Mouse (Mus musculus) E14TG2a.4 (cell line): ENCODE data around the gene Foxd4.
"Not testable (repeated sequence)": the region's sequence is repeated elsewhere in the genome, so short reads cannot be mapped to it uniquely, and the experiment has no call there.

ENCODE experiments used
- H3K27me3 ChIP-seq: 2 replicates; pipeline ENCODE4 v1.6.1; 2014; ENCODE audit warnings: low read length, control low read depth; ENCODE audit not compliant: insufficient read depth
- H3K36me3 ChIP-seq: 2 replicates; pipeline ENCODE4 v1.6.1; 2014; ENCODE audit warnings: low read length, control low read depth; ENCODE audit not compliant: insufficient read depth
- H3K4me1 ChIP-seq: replicated peaks from 2 replicates; pipeline ENCODE4 v1.6.1; 2014; ENCODE audit warnings: low read depth, low read length, control low read depth
- H3K4me3 ChIP-seq: replicated peaks from 2 replicates; pipeline ENCODE4 v1.5.1; 2014; ENCODE audit warnings: mild to moderate bottlenecking, low read length
- H3K9me3 ChIP-seq: 2 replicates; pipeline ENCODE4 v1.6.1; 2014; ENCODE audit warnings: low read length, control low read depth
- CTCF ChIP-seq: conservative IDR thresholded peaks from 2 replicates; pipeline ENCODE4 v1.5.1; 2014; ENCODE audit warnings: low read length
- NANOG ChIP-seq: IDR thresholded peaks from 2 replicates; pipeline ENCODE4 v1.6.1; 2014; ENCODE audit warnings: borderline replicate concordance, low read length, mixed read lengths
- POU5F1 ChIP-seq: IDR thresholded peaks from 2 replicates; pipeline ENCODE4 v1.6.1; 2014; ENCODE audit warnings: low read length, borderline replicate concordance

The Foxd4 gene

GRCm38 (mm10) chr19:24886888-24887287 is 14.1 kb downstream of the Foxd4 start:
- Histone ChIP-seq H3K4me3 (no peak overlapping the region), H3K36me3 (no peaks in the 10 kb centered on the region), H3K4me1 (no peaks in the 10 kb centered on the region; the same call in 1 of the 2 replicates), H3K27me3 (peaks cover 55% of the 10 kb centered on the region), H3K9me3 (peaks cover 7% of the 10 kb centered on the region; the same call in 1 of the 2 replicates)
- TF ChIP-seq CTCF (no peak), POU5F1 (no peak), NANOG (no peak)

DNA sequence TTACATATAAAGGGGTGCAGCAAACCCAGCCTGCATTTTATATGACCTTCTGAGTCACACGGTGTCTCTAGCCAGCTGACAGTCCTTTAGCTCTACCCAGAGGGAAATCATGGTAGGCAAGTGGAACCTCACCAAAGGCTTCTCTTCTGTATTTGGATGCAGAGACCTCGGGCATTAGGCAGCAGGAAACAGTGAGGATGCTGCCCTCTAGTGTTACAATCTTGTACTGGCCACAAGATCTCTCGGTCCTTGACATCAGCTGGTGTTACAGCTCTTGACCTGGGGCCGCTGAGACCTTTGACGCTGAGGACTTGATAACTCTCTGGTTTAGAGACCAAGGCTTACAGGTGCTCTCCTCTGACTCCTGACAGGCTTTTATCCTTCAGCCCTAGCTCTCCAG is 15.5 kb downstream of the Foxd4 start:
- no peak overlapping the region for H3K4me3 ChIP-seq
- peaks cover 44% of the 10 kb centered on the region for H3K27me3 ChIP-seq
- H3K4me1 ChIP-seq: no peaks in the 10 kb centered on the region; the same call in 1 of the 2 replicates
- H3K36me3 ChIP-seq: no peaks in the 10 kb centered on the region
- peaks cover 7% of the 10 kb centered on the region; the same call in 1 of the 2 replicates for H3K9me3 ChIP-seq
- TF ChIP-seq CTCF: peak; percentile 77
- no peak for TF ChIP-seq POU5F1

DNA sequence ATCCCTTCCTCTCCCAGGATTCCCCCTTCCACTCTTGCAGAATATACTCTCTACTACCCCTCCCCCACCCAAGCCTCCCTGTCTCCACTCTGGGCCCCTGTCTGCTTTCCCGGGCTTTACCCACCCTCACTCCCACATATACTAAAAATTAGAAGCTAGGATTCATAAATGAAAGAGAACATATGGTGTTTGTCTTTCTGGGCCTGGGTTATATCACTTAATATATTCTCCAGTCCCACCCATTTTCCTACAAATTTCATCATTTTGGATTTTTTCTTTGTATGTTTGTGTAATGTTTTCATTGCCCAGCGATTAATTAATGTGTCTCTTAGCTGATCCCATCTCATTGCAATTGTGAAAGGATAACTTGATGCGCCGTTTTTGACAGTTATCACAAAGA is 19.8 kb downstream of the Foxd4 start:
- peaks cover 14% of the 10 kb centered on the region for H3K27me3 ChIP-seq
- no peaks in the 10 kb centered on the region for H3K4me1 ChIP-seq
- H3K36me3 ChIP-seq: no peaks in the 10 kb centered on the region
- TF ChIP-seq NANOG: no peak
- no peak for TF ChIP-seq CTCF
- no peak for TF ChIP-seq POU5F1
- no peaks in the 10 kb centered on the region for H3K9me3 ChIP-seq
- no peak overlapping the region for H3K4me3 ChIP-seq

DNA sequence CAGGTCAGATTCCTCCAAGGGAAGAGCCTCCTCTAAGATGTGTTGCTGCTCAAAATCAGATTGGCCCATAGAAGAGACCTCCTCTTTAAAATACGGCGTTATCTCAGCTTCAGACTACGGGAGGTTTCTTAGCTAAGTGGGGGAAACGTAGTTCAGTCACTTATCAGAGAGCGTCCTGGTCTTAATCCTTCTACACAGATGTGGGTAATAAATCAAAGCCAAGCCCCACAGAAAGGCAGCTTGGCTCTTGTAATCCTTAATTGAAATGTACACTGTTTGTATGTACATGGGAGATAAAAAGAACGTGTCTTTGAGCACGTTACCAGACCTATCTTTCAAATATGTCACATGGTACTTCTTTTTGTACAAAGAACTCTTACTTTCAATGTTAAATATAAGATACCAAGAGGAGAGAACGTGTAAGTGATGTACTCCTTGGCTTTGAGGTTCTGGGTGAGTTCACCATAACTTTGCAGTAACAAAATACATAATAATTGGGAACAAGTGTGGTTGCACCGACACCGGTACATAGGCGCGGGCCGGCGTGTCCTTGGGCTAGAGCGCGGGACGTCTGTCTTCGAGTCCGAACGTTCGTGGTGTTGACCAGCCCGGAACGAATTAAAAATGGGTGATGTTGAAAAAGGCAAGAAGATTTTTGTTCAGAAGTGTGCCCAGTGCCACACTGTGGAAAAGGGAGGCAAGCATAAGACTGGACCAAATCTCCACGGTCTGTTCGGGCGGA is 25.7 kb downstream of the Foxd4 start, which contains the start of gene Gm10053:
Gm10053 (plus strand) TSS at position 558 of the 742 bp plus-strand sequence.
- not testable (repeated sequence) for H3K4me3 ChIP-seq, H3K36me3 ChIP-seq, H3K4me1 ChIP-seq, H3K9me3 ChIP-seq
- H3K27me3 ChIP-seq: peaks cover 18% of the 10 kb centered on the region

DNA sequence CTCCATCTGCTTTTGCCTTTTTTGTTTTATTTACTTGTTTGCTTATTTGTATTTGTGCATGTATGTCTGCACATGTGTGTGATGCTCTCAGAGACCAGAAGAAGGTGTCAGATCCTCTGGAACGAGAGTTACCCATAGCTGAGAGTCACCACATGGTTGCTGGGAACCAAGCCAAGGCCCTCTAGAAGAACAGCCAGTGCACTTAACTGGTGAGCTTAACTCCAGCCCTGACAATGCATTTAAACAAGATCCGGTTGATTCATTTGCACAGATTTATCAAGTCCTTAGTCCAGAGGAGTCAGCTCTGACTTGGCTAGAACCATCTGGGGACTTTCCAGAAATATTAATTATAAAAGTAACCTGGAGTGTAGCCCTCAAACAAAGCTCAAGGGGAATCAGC is 27.1 kb downstream of the Foxd4 start:
- TF ChIP-seq POU5F1 (no peak), NANOG (no peak), CTCF (no peak)
- Histone ChIP-seq H3K9me3 (no peaks in the 10 kb centered on the region), H3K4me1 (no peaks in the 10 kb centered on the region), H3K4me3 (no peak overlapping the region), H3K36me3 (no peaks in the 10 kb centered on the region), H3K27me3 (peaks cover 20% of the 10 kb centered on the region)

- TF ChIP-seq CTCF (peak; percentile 98), POU5F1 (no peak)
- Histone ChIP-seq H3K9me3 (no peaks in the 10 kb centered on the region), H3K27me3 (peaks cover 29% of the 10 kb centered on the region), H3K4me3 (no peak overlapping the region), H3K4me1 (no peaks in the 10 kb centered on the region), H3K36me3 (no peaks in the 10 kb centered on the region)
Observed at GRCm38 (mm10) chr19:24871037-24871635, 29.9 kb downstream of the Foxd4 start.

DNA sequence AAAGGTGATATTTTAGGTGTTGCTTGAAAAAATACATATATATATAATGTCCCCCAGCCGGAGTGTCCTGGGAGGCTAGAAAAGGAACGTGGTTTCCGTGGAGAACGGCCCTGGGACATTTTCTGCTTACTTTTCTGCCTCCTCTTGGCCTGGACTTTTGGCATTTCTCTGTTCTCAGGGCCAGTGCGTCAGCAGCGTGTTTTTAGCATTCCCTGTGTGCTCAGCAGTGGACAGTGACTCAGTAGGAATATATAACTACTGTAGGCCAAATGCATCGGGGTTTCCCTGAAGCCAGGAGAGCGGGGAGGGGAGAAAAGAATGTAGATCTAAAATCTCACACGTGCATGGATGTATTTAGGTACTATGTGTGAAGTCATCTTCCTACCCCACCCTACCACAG is 35.6 kb downstream of the Foxd4 start:
- Histone ChIP-seq H3K9me3 (no peaks in the 10 kb centered on the region), H3K27me3 (peaks cover 57% of the 10 kb centered on the region), H3K4me1 (peaks cover 8% of the 10 kb centered on the region), H3K36me3 (no peaks in the 10 kb centered on the region), H3K4me3 (no peak overlapping the region)
- TF ChIP-seq NANOG (no peak), POU5F1 (no peak), CTCF (no peak)

DNA sequence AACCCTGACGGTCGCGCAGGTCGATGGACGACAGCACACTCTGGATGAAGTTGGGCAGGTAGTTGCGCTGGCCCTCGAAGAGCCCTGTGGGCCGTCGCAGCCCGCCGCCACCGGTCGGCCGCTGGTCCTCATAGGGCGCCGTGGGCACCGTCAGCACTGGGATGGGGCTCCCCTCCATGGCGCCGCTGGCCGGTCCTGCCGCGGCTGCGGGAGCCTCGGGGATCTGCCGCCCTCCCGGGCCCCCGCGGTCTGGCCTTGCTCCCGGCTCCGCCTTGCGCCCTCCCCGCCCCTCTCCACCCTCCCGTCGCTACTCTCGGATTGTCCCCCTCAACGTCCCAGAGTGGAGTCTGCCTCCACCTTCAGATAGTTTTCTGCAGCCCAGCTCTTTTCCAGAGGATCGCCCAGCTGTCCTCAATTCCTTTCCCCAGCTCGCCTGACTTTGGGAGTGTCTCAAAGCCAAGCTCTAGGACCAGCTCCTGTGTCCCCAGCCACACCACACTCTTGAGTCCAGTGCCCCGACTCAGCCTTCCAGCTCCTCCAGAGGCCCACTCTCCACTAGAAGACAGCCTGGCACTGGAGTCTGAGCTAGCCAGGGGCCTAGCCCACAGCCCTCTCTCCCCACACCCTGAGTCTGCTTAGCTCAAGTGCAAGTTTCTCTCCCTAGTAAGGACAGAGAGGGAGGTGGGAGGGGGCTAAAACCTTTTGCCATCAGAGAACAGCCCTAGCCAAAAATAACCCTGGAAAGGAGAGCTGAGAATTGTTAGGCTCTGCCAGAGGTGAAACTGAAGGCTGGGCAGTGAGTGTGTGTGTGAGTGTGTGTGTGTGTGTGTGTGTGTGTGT is 39.2 kb downstream of the Foxd4 start, which contains the start of gene Pgm5:
Pgm5 (minus strand) TSS at position 244 of the 840 bp plus-strand sequence.
- peaks cover 56% of the 10 kb centered on the region for H3K27me3 ChIP-seq
- H3K4me3 ChIP-seq: peak within 1 kb of the TSS; percentile 77
- TF ChIP-seq NANOG (no peak), POU5F1 (no peak), CTCF (no peak)
- H3K4me1 ChIP-seq: peaks cover 8% of the 10 kb centered on the region
- H3K36me3 ChIP-seq: no peaks in the 10 kb centered on the region
- no peaks in the 10 kb centered on the region for H3K9me3 ChIP-seq
